Mouse (Mus musculus) embryonic facial prominence, embryonic 11.5 days (tissue): Measurements from ENCODE around the gene Pxt1. TPM values are rescaled to one million over a fixed set of nuclear protein-coding genes. Genes with fewer than 3 reads are reported as not detected.
A peak's percentile ranks its signal among the peaks of the same experiment; 100 is the strongest.

ENCODE experiments used
- ATAC-seq: fragments of 200-750 bp; cut with Nextera tagmentation; replicated peaks from 2 replicates; pipeline ENCODE4 v1.8.0; 2017; ENCODE audit warnings: low read depth; ENCODE audit not compliant: insufficient number of reproducible peaks, low FRiP score, low TSS enrichment
- DNase-seq: peaks from one replicate; pipeline ENCODE4 v3.0.0-alpha.2; 2015; ENCODE audit warnings: low spot score
- H3K27ac ChIP-seq: fragments of 300-500 bp; sonication (generic); replicated peaks from 2 replicates; pipeline ENCODE4 v1.5.1; 2014; ENCODE audit warnings: mild to moderate bottlenecking, low read depth, low read length, control low read depth
- H3K27me3 ChIP-seq: fragments of 300-500 bp; sonication (generic); 2 replicates; pipeline ENCODE4 v1.6.1; 2014; ENCODE audit warnings: mild to moderate bottlenecking, low read length, moderate library complexity, mixed read lengths; ENCODE audit not compliant: control insufficient read depth, insufficient read depth
- H3K36me3 ChIP-seq: fragments of 300-500 bp; sonication (generic); replicated peaks from 2 replicates; pipeline ENCODE4 v1.6.1; 2014; ENCODE audit warnings: low read depth, mild to moderate bottlenecking, low read length, moderate library complexity, mixed read lengths; ENCODE audit not compliant: control insufficient read depth, insufficient read depth
- H3K4me1 ChIP-seq: fragments of 300-500 bp; sonication (generic); 2 replicates; pipeline ENCODE4 v1.6.1; 2014; ENCODE audit warnings: low read length, mixed read lengths; ENCODE audit not compliant: control insufficient read depth, insufficient read depth
- H3K4me2 ChIP-seq: fragments of 300-500 bp; sonication (generic); 2 replicates; pipeline ENCODE4 v1.6.1; 2014; ENCODE audit warnings: low read depth, mild to moderate bottlenecking, control low read depth, low read length, moderate library complexity
- H3K4me3 ChIP-seq: fragments of 300-500 bp; sonication (generic); 2 replicates; pipeline ENCODE4 v1.5.1; 2014; ENCODE audit warnings: low read depth, low read length, control low read depth
- H3K9ac ChIP-seq: fragments of 300-500 bp; sonication (generic); replicated peaks from 2 replicates; pipeline ENCODE4 v1.6.1; 2014; ENCODE audit warnings: mild to moderate bottlenecking, control low read depth, low read length
- H3K9me3 ChIP-seq: fragments of 300-500 bp; sonication (generic); replicated peaks from 2 replicates; pipeline ENCODE4 v1.6.1; 2016; ENCODE audit warnings: mild to moderate bottlenecking, low read length, inconsistent platforms, mixed read lengths; ENCODE audit not compliant: control insufficient read depth
- WGBS: fragments of 180-500 bp; shearing (Covaris S2); extraction: QIAGEN DNeasy Blood & Tissue Kit; methylation state at CpG from one replicate; pipeline ENCODE4 v1.1.7; 2014; 5-methylcytosine and 5-hydroxymethylcytosine counted together
- polyA plus RNA-seq: library from polyadenylated mRNA; unstranded; fragments of >200 nt; fragmentation: Nextera tagmentation; extraction: Ambion mirVana; gene quantifications from 2 replicates; pipeline ENCODE4 v1.2.1, GENCODE M21; 2014

Gene Pxt1
- polyA plus RNA-seq, 1 experiment from 2014 or later, result not detected

DNA sequence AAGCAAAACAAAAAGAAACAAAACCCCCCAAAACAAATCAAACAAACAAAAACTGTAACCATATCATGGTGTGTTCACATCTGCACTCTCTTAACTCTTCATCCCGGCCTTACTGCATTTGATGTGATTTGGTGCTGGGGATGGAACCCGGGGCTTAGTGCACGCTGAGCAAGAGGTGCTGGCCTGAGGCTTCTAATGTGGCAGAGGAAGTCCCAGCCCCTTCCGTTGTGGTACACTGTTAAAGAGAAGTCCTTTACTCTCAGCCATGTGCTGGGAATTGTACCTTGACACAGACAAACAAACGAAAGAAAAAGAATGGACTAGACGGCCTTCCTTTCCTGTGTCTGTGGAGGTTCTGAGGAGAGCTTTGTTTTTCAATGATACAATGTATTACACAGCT, 21.5 kb downstream of the Pxt1 start:
- Histone ChIP-seq H3K27ac (no peak overlapping the region), H3K4me2 (no peak overlapping the region), H3K36me3 (no peaks in the 10 kb centered on the region), H3K9ac (no peak overlapping the region), H3K9me3 (no peaks in the 10 kb centered on the region), H3K4me1 (no peaks in the 10 kb centered on the region), H3K27me3 (no peaks in the 10 kb centered on the region), H3K4me3 (no peak overlapping the region)
- no peak for ATAC-seq
- WGBS, result 69% methylated on average over 6 of the region's 6 CpGs
- no peak for DNase-seq

GRCm38 (mm10) chr17:28921086-28921485, 22.6 kb downstream of the Pxt1 start:
- no peak overlapping the region for H3K9ac ChIP-seq
- DNase-seq, result no peak
- H3K27ac ChIP-seq, result no peak overlapping the region
- H3K4me1 ChIP-seq, result no peaks in the 10 kb centered on the region
- 76% methylated on average over 8 of the region's 8 CpGs for WGBS
- H3K4me3 ChIP-seq, result no peak overlapping the region
- no peak for ATAC-seq
- no peaks in the 10 kb centered on the region for H3K36me3 ChIP-seq
- no peaks in the 10 kb centered on the region for H3K27me3 ChIP-seq
- H3K9me3 ChIP-seq, result no peaks in the 10 kb centered on the region
- no peak overlapping the region for H3K4me2 ChIP-seq

DNA sequence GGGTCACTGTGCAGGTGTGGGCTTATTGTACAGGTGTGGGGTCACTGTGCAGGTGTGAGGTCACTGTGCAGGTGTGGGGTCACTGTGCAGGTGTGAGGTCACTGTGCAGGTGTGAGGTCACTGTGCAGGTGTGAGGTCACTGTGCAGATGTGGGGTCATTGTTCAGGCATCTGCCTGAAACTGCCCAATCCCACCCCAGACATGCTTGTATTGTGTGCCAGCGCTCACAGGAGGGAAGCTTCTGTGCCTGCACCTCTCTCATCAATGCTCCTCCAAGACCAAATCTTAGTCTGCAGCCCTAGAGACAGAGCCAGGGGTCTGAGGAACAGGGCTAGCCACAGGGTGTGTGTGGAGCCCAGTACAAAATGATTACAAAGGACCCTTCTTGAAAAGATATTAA, 27.1 kb downstream of the Pxt1 start:
- Histone ChIP-seq H3K4me1 (no peaks in the 10 kb centered on the region), H3K27me3 (no peaks in the 10 kb centered on the region), H3K4me2 (no peak overlapping the region), H3K9me3 (no peaks in the 10 kb centered on the region), H3K36me3 (no peaks in the 10 kb centered on the region), H3K4me3 (no peak overlapping the region), H3K9ac (no peak overlapping the region), H3K27ac (no peak overlapping the region)
- WGBS, result 75% methylated on average over 1 of the region's 1 CpGs
- no peak for DNase-seq
- no peak for ATAC-seq

- H3K9me3 ChIP-seq, result no peaks in the 10 kb centered on the region
- H3K4me3 ChIP-seq, result no peak within 1 kb of the TSS
- H3K9ac ChIP-seq, result no peak within 1 kb of the TSS
- no peak for DNase-seq
- H3K4me2 ChIP-seq, result no peak within 1 kb of the TSS
- 55% methylated on average over 12 of the region's 12 CpGs for WGBS
- no peaks in the 10 kb centered on the region for H3K36me3 ChIP-seq
- H3K4me1 ChIP-seq, result no peaks in the 10 kb centered on the region
- no peak within 1 kb of the TSS for H3K27ac ChIP-seq
- no peak for ATAC-seq
- H3K27me3 ChIP-seq, result peaks cover 2% of the 10 kb centered on the region; the same call in 1 of the 2 replicates
These were observed 28.5 kb downstream of the Pxt1 start, which contains the start of gene 4930539E08Rik for GRCm38 (mm10) chr17:28915060-28915628. Gene 4930539E08Rik, minus strand, starts transcription at chr17:28915324.

- 83% methylated on average over 6 of the region's 6 CpGs for WGBS
- DNase-seq, result no peak
These were observed 29.7 kb downstream of the Pxt1 start for GRCm38 (mm10) chr17:28913940-28914339.

DNA sequence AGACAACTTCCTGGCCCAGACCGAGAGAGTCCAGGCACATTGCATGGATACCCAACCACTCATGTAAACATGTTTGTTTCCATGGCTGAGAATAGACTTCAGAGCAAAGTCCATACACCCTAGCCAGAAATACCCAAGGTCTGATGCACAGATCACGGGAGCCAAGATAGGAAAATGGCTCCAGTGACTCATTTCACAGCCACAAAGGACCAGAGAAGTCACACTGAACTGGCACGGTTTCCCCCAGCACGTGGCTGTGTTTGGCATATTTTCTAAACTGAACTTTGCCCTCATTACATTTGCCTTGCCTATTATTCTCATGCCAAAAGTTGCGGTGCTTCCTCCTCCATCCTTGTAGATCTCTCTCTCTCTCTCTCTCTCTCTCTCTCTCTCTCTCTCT, 30.4 kb downstream of the Pxt1 start:
- WGBS, result 85% methylated on average over 5 of the region's 5 CpGs
- ATAC-seq (no peak), DNase-seq (no peak)
- no peak overlapping the region for H3K27ac ChIP-seq
- no peak overlapping the region for H3K4me3 ChIP-seq
- H3K9ac ChIP-seq, result no peak overlapping the region
- peaks cover 9% of the 10 kb centered on the region; the same call in 1 of the 2 replicates for H3K27me3 ChIP-seq
- no peaks in the 10 kb centered on the region for H3K9me3 ChIP-seq
- no peaks in the 10 kb centered on the region for H3K4me1 ChIP-seq
- no peak overlapping the region for H3K4me2 ChIP-seq
- no peaks in the 10 kb centered on the region for H3K36me3 ChIP-seq

More at GRCm38 (mm10) chr17:28913940-28914339, 29.7 kb downstream of the Pxt1 start:
- Histone ChIP-seq H3K27ac (no peak overlapping the region), H3K4me3 (no peak overlapping the region), H3K27me3 (peaks cover 9% of the 10 kb centered on the region; the same call in 1 of the 2 replicates), H3K4me2 (no peak overlapping the region), H3K9ac (no peak overlapping the region), H3K9me3 (no peaks in the 10 kb centered on the region), H3K4me1 (no peaks in the 10 kb centered on the region), H3K36me3 (no peaks in the 10 kb centered on the region)
- ATAC-seq, result no peak

DNA sequence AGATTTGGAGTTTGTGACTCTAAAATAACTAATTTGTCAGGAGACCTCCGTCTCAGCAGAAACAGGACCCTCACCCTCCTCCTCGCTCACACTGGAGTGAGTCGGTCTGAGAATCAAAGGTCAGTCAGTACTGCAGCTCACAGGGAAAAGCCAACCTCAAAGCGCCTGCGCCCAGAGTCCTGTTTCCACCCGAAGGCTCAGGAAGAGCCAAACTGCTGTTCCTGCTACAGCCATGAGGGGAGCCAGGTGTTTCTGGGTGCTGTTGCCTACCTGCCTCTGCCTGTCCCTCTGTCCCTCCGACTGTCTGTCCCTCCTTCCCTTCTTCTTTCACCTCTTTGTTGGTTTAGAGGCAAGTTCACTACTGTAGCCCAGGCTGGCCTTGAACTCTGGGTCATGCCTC, 33.5 kb downstream of the Pxt1 start:
- Histone ChIP-seq H3K4me1 (no peaks in the 10 kb centered on the region), H3K9ac (no peak overlapping the region), H3K4me3 (no peak overlapping the region), H3K27me3 (peaks cover 9% of the 10 kb centered on the region; the same call in 1 of the 2 replicates), H3K36me3 (no peaks in the 10 kb centered on the region), H3K4me2 (no peak overlapping the region), H3K9me3 (no peaks in the 10 kb centered on the region), H3K27ac (no peak overlapping the region)
- DNase-seq, result peak; percentile 37
- 16% methylated on average over 7 of the region's 7 CpGs for whole genome bisulfite sequencing
- ATAC-seq, result no peak

GRCm38 (mm10) chr17:28909252-28909941, 34.2 kb downstream of the Pxt1 start:
- 8% methylated on average over 29 of the region's 29 CpGs for WGBS
- H3K4me1 ChIP-seq, result no peaks in the 10 kb centered on the region
- peak overlapping the region; percentile 46 for H3K4me2 ChIP-seq
- H3K9ac ChIP-seq, result peak overlapping the region; percentile 52
- DNase-seq (peak; percentile 75), ATAC-seq (no peak)
- H3K4me3 ChIP-seq, result peak overlapping the region; percentile 18; the same call in 1 of the 2 replicates
- no peak overlapping the region for H3K27ac ChIP-seq
- H3K27me3 ChIP-seq, result peaks cover 9% of the 10 kb centered on the region; the same call in 1 of the 2 replicates
- H3K9me3 ChIP-seq, result no peaks in the 10 kb centered on the region
- H3K36me3 ChIP-seq, result no peaks in the 10 kb centered on the region
